Mouse (Mus musculus): ENCODE measurements around the gene Prrx2.

Prrx2 gene

DNA sequence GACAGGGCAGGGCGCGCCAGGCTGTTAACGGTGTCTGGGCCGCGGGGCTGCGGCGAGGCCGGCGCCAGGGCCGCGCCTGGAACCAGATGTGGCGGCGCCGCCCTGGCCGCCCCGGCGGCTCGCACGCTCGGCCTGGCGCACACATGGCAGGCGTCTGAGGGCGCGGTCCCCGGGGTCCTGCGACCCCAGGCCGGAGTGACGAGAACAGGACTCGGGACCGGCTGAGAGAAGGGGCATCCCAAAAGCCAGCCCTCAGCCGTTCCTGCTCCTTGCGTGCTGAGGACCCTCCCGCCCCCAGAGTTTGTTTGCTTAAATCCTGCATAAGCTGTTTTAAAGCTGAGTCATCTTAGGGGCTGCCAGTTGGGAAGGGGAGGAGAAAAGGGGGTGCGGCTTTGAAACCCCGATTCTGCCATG lies 30.2 kb downstream of the Prrx2 start:
- no peak for DNase-seq (ENCODE audit: extremely low read depth, low read depth, low spot score)

DNA sequence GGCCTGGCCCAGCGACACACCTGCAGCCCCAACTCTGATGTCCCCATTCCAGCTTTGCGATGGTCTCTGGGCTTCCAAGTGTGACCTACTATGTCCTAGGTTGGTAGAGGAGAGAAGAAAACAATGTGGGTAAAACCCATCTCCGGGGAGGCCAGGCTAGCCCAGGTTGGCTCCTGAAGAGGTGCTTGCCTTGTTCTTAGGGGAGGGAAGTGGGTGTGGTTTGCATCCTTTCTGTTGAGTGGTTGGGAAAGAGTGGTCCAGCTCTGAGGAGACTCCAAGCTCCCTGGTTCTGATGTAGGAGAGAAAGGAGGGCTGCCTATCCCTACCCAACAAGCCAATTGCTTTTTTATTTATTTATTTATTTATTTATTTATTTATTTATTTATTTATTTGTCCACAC lies 30.7 kb downstream of the Prrx2 start:
- DNase-seq (ENCODE audit: extremely low read depth, low read depth, low spot score) = no peak

DNA sequence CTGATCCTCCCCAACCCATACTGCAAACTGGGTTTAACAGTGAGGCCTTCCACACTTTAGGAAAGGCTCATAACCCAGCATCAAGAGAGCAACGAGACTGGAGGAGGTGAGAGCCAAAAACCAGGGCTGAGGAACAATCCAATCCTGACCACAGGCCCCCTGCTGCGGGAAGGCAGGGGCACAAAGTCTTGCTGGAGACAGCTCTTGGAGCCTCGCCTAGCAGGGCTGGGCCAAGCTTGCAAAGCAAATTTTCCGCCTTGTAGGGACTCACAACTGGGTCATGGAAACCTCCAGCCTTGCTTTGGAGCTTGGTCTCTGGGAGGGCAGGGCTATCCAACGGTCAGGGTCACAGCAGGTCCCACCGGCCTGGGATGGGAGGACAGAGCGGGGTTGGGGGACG lies 36.1 kb downstream of the Prrx2 start:
- DNase-seq (ENCODE audit: extremely low read depth, low read depth, low spot score) = no peak

DNA sequence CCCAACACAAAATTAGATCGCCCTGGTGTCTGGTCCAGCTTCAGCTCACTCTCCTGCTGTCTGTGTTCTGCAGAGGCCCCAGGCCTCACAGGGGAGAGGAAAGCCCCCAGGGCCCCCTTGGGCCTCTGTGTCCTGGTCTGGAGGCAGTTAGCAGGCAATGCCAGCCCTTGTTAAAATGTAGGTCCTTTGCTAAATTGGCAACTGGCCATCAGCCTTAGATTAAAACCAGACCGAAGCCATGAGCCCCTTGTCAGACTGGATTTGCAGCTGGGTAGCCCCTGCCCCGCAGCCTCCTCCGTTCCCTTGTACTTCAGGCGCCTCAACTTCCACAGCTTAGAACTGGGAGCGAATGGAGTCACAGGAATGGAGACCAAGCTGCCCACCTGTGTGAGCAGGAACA lies 37.9 kb downstream of the Prrx2 start:
- DNase-seq (ENCODE audit: extremely low read depth, low read depth, low spot score) = no peak

GRCm38 (mm10) chr2:30874445-30874844 lies 39.7 kb downstream of the Prrx2 start:
- no peak for DNase-seq (ENCODE audit: extremely low read depth, low read depth, low spot score)

DNA sequence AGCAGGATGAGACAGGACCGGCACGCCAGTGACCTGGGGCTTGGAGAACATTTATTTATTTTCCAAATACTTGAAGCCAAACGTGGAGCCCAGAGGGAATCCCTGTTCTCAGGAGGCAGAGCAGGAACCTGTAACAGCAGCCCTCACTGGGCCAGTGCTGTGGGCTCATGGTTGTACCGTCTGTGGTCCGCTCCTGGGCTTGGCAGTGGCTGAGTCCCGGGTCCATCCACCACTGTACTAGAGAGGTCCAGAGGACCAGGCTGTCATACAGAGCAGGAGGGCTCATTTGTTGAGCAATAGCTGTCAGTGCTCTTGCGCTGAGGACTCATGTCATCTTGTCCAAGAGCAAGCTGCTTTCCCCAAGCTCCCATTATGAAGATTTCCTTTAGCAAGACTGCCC lies 40.3 kb downstream of the Prrx2 start:
- DNase-seq (ENCODE audit: extremely low read depth, low read depth, low spot score) = no peak

GRCm38 (mm10) chr2:30875621-30876432 lies 41.1 kb downstream of the Prrx2 start:
- DNase-seq (ENCODE audit: extremely low read depth, low read depth, low spot score) = no peak

DNA sequence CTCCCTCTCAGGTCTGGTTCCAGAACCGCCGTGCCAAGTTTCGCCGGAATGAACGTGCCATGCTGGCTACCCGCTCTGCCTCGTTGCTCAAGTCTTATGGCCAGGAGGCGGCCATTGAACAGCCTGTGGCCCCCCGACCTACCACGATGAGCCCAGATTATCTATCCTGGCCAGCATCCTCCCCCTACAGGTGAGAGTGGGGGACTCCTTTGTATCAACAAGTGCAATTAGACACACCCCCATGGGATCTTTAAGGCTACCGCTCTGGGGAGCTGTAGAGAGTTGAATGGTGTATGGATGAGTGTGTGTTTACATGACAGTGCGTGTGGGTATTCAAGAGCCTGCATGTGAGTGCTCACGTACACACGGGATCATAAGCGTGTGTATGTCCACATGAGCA lies 44.7 kb downstream of the Prrx2 start:
- DNase-seq (ENCODE audit: extremely low read depth, low read depth, low spot score) = no peak

DNA sequence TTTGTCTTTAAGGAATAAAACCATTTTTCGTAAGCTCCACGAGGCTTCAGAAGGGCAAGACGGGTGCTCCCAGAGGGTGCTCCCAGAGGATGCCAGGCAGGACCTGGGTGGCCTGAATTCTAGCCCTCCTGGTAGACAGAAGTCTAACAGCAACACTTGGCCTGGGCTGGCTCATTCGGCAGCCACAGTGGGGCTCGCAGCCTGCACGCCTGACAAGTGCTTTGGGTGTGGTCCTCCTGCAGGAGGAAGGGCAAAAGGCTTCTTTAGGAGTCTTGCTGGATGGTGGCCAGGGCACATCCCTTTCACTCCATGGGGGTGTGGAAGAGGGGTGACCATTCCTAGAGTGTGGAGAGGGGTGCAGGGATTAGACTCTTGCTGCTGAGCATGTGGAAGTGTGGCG lies 46.4 kb downstream of the Prrx2 start:
- no peak for DNase-seq (ENCODE audit: extremely low read depth, low read depth, low spot score)

DNA sequence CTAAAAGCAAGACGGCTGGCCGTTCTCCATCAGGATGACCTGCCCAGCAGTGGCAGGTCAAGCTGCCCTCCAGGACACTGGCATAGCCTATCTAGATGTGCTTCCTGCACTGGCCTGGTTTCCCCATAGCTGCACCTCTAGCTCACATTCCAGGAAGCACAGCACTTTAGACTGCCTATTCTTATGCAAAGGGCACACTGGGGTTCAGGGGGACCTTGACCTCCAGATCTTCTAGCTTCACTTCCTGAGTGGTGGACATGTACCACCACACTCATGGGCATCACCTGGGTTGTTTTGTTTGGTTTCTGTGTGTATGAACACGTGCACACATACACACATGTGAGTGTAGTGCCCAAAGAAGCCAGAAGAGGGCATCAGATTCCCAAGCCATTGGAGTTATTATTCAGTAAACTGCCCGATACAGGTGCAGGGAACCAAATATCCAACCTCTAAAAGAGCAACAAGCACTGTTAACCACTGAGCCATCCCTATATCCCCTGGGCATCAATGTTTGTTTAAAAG lies 50.1 kb downstream of the Prrx2 start:
- DNase-seq (ENCODE audit: extremely low read depth, low read depth, low spot score) = no peak

GRCm38 (mm10) chr2:30885453-30886163 lies 50.8 kb downstream of the Prrx2 start:
- DNase-seq (ENCODE audit: extremely low read depth, low read depth, low spot score) = peak; percentile 26

- DNase-seq (ENCODE audit: extremely low read depth, low read depth, low spot score) = no peak
These were observed 56.2 kb downstream of the Prrx2 start for GRCm38 (mm10) chr2:30891002-30891401.

- DNase-seq (ENCODE audit: extremely low read depth, low read depth, low spot score) = no peak
These were observed 58.6 kb downstream of the Prrx2 start for GRCm38 (mm10) chr2:30893399-30893798.

GRCm38 (mm10) chr2:30893946-30894345 lies 59.2 kb downstream of the Prrx2 start:
- DNase-seq (ENCODE audit: extremely low read depth, low read depth, low spot score) = no peak

- DNase-seq (ENCODE audit: extremely low read depth, low read depth, low spot score) = no peak
These were observed 62.5 kb downstream of the Prrx2 start for GRCm38 (mm10) chr2:30897291-30897690.

DNA sequence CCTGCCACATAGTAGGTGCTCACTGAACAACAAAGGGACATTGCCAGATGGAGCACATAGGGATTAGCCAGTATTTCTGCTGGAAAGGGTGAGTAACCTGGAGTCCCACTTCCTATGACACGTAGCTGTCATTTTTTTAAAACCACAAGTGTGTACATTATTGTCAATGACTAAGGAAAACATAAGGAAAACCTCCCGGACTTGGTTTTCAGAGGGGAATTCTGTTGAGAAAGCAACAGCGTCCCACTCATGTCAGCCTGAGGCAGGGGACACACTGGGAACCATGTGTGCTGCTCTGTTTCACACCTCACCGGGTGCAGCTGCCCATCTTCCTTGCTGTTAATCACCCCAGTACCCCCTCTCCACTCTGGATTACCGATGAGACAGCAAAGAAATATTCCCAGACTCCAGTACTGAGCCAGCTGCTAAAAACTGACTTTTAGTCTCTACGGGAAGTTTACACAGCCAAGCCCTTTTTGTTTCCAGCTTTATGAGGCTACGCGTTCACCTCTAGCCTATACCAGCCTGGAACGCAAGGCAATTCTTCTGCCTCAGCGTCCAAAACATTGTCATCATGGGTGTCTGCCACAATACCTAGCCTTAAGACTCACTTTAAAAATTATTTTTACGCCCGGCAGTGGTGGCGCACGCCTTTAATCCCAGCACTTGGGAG lies 64.8 kb downstream of the Prrx2 start:
- no peak for DNase-seq (ENCODE audit: extremely low read depth, low read depth, low spot score)

- no peak for DNase-seq (ENCODE audit: extremely low read depth, low read depth, low spot score)
These were observed 66.9 kb downstream of the Prrx2 start for GRCm38 (mm10) chr2:30901646-30902160.

- no peak for DNase-seq (ENCODE audit: extremely low read depth, low read depth, low spot score)
These were observed 67.5 kb downstream of the Prrx2 start for GRCm38 (mm10) chr2:30902256-30902655.

DNA sequence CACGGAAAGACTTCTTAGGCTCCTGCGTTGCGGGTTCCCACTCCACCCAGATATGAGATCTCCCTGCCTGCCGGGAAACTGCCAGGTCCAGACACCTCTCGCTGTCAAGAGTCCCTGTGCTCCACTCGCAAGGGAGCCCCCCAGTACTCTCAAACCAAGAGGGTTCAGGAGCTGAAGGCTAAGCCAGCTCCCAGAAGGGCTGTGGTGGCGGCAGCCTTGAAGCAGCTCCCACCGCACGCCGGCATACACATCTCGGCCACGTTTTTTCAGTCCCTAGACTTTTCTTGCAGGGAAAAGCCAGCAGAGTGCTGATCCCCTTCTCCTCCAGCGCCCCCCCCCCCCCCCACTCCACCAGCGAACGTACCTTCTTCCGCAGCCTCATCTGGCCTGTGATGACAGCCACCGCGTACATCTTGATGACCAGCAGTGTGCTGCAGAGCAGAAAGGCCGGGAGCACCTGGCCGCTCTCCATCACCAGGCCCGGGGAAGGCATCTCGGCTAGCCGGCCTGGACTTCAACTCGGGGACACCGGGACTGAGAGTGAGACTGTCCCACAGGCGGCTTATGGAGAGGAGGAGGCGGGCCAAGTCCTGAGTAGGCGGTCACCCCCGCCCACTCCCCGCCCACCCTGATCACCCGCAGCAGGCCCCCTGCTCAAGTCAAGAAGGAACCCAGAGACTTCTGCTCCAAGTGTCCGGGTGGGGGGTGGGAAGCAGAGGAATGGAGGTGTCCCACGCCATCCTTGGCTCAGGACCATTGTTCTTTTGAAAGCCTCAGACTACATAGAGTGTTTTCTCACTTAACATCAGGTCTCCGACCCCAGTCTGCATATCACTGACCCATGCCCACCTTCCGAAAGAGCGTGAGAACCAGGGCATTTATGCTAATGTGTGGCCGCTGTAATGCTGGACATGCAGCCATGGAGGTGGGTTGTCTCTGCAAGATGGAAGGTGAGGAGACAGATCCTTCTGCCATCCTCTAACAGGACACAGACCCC lies 68.3 kb downstream of the Prrx2 start:
- no peak for DNase-seq (ENCODE audit: extremely low read depth, low read depth, low spot score)

DNA sequence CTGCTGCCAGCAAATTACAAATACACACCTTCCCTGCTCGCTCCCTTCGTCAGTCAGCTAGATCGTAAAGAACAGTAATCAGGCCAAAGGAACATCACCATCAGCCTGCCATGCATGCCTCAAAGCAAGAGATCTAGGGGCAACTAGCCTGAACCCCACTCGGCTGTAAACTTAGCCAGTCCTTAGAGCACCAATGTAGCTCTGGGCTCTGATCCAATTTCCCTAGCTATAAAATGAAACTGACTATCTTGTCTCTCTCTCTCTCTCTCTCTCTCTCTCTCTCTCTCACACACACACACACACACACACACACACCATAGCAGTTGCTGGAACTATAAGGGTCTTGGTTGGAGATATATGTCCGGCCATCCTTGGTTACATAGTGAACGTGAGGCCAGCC lies 69.5 kb downstream of the Prrx2 start:
- no peak for DNase-seq (ENCODE audit: extremely low read depth, low read depth, low spot score)
